Mouse (Mus musculus) gastrocnemius, adult 2 months (tissue): ENCODE data around the gene Mast3. TPM values are rescaled to one million over a fixed set of nuclear protein-coding genes. Genes with fewer than 3 reads are reported as not detected.

Experiments used
- DNase-seq: peaks from one replicate; pipeline ENCODE4 v3.0.0; 2022
- H3K27ac ChIP-seq: fragments of 200-600 bp; 2 replicates; pipeline ENCODE4 v1.8.1; 2022; ENCODE audit warnings: mild to moderate bottlenecking
- H3K4me3 ChIP-seq: fragments of 200-600 bp; 2 replicates; pipeline ENCODE4 v1.8.1; 2022; ENCODE audit warnings: mild to moderate bottlenecking, moderate library complexity
- CTCF ChIP-seq: fragments of 200-600 bp; IDR thresholded peaks from 2 replicates; pipeline ENCODE4 v1.8.1; 2022; ENCODE audit warnings: antibody characterized with exemption, mild to moderate bottlenecking, moderate library complexity
- intact Hi-C: fragments of 180-260 bp; cut with DNase I; formaldehyde crosslinking; loops from one replicate; pipeline ENCODE4 v1.15.1; 2025
- total RNA-seq, 2 experiments: library from RNA; stranded (reverse); gene quantifications; 2 replicates each; pipeline ENCODE4 v1.2.3; 2021

Mast3 gene
- total RNA-seq, 2 experiments from 2014 or later = 2.7 to 3.6 TPM

DNA sequence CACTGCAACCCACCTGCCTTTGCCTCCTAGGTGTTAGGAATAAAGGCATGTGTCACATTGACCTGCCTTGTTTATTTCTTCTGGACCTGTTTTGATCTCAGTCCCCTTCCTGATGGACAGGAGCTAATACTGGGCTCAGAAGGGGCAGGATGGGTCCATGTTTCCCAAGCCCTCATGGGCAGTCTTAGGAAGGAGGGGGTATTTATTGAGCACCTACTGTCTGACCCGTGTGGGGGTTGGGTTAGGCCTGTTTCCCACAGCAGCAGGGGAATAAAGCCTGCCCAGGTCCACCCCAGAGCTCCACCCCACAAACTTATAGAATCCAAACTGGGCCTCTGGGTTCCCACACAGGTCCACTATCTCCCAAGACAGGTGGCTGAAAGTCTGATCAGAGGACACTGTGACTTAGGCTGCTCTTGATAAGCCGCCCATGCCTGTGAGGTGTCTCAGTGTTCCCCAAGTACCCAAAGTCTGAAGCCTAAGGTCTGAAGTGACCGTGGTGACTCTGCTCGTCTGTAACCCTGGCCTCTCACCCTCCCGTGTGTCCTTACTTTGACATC lies 38.4 kb upstream of the Mast3 start:
- H3K27ac ChIP-seq = no peak overlapping the region
- intact Hi-C loops = loop anchor here (5.0 kb wide), 1 partner anchor 76 kb away; no protein-coding TSS in a partner anchor

DNA sequence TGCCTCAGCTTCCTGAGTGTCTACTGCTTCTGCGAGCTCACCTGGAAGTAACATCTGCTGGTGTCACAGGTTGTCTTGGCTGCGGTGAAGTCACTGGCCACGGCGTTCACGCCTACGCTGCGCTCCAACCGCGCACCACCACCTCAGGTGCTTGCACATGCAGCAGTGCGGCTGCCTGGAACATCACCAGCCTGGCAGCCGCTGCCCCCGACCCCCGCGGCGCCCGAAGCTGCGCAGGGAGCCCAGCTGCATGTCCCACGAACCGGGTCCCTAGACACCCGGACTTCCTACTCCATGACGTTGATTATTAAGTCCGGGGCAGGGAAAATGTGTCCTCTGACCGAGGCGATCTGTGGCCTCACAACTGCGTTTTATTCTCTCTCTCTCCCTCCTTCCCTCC lies 37.6 kb upstream of the Mast3 start:
- intact Hi-C loops = loop anchor here (5.0 kb wide), 1 partner anchor 75 kb away; no protein-coding TSS in a partner anchor
- no peak overlapping the region for H3K4me3 ChIP-seq
- no peak for DNase-seq
- H3K27ac ChIP-seq = no peak overlapping the region
- TF ChIP-seq CTCF = no peak

More for the DNA sequence above, 38.4 kb upstream of the Mast3 start:
- no peak for TF ChIP-seq CTCF
- H3K4me3 ChIP-seq = no peak overlapping the region
- no peak for DNase-seq

DNA sequence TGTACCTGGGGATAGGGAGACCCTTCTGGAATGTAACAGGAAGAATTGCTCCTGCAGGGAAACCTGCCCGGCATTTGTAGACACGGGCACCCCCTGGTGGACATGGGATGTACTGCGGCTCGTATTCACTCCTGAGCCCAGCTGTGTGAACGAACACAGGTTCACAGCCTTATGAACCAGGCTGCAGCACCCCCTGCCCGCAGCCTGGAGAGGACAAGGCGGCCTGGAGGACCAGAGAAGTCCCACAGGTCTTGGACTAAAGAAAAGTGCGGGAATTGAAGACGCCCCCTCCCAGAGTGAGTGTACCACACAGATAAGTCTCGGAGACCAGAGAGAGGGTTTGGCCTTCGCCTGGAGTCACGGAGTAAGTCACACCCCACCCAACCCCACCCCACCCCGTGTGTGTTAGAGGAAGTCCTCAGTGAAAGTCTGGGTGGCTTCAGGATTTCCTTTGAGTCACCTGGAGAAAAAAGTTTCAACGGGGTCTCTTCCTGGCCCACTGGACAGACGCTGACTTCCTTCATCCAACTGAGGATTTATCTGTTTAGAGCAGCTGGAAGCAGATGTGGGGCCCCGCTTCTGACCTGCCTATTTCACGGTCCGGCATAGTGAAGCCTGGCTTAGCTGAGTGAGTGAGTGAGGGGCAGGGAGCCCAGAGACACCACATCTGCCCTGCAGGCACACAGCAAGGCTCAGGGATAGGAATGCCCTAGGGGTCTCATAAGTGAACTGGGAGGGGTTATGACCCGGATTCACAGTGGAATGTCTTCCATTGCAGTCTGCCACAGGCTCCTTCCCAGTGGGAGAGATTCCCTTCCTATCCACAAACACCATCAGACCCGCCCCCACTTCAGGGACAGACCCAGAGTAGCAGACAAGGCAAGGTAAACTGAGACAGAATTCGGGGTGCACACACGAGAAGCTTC lies 36.6 kb upstream of the Mast3 start:
- intact Hi-C loops = loop anchor here (1.0 to 5.0 kb wide), 3 partner anchors 20 to 121 kb away; no protein-coding TSS in a partner anchor
- Histone ChIP-seq H3K27ac (peak overlapping the region; percentile 91; the same call in 1 of the 2 replicates), H3K4me3 (no peak overlapping the region)
- peak; percentile 91 for DNase-seq
- peak; percentile 100 for TF ChIP-seq CTCF

DNA sequence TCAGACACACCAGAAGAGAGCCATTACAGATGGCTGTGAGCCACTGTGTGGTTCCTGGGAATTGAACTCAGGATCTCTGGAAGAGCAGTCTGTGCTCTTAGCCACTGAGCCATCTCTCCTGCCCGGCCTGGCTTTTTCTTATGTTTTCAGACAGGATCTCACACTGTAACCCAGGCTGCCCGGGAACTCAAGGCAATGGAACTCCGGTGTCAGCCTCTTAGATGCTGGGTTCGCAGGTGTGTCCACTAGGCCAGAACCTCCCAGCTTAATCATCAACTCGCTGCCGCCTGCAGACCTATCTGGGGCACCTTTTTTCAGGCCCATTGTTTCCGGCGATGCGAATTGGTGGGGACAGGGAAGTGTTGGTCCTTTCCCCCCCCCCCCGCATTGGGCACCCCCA lies 35.7 kb upstream of the Mast3 start:
- DNase-seq = no peak
- intact Hi-C loops = loop anchor here (2.0 to 5.0 kb wide), 2 partner anchors 73 to 120 kb away; no protein-coding TSS in a partner anchor
- no peak for TF ChIP-seq CTCF
- Histone ChIP-seq H3K4me3 (no peak overlapping the region), H3K27ac (peak overlapping the region; percentile 91)

DNA sequence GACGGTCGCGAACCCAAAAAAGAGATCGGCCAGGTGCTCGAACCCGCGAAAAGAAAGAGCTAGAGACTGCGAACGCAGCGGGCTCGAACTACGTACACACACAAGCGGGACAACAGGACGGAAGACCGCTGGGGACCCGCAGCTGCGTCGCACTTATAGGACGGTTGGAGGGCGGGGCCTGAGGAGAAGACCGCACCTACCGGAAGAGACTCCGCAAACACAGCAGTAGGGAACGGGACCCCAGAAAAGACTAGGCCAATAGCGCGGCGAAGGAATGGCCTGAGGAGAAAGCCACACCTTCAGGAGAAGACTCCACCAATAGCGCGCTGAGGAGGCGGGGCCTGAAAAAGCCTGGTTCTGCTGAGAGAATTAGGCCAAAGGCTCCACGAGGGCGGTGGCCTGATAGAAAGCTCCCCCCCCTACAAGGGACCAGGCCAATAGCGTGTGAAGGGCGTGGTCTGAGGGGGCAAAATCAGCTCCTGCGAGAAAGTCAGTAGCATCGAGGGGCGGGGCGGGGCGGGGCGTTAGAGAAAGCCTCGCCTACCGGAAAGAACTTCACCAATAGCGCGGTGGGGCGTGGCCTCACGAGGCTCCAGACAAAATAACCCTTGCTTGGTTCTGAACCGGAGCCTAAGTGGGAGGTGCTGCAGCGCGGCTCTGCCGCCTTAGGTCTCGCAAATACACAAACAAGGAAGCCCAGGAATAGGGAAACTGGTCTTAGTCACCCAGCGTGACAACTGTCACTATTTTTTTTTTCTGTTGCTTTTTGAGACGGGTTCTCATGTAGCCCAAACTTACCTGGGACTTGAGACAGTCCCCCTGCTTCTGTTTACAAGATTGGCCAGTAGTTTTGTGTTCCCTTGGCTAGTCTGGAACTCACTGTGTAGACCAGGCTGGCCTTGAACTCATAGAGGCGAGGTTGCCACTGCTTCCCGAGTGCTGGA lies 34.8 kb upstream of the Mast3 start, which contains the start of gene Arrdc2:
Gene Arrdc2, minus strand, starts transcription at position 313 of the 944 bp plus-strand sequence.
- peak within 1 kb of the TSS; percentile 94 for H3K27ac ChIP-seq
- peak; percentile 100 for DNase-seq
- intact Hi-C loops = loop anchor here (2.0 to 5.0 kb wide), 2 partner anchors 72 to 119 kb away; no protein-coding TSS in a partner anchor
- peak within 1 kb of the TSS; percentile 95 for H3K4me3 ChIP-seq
- no peak for TF ChIP-seq CTCF

DNA sequence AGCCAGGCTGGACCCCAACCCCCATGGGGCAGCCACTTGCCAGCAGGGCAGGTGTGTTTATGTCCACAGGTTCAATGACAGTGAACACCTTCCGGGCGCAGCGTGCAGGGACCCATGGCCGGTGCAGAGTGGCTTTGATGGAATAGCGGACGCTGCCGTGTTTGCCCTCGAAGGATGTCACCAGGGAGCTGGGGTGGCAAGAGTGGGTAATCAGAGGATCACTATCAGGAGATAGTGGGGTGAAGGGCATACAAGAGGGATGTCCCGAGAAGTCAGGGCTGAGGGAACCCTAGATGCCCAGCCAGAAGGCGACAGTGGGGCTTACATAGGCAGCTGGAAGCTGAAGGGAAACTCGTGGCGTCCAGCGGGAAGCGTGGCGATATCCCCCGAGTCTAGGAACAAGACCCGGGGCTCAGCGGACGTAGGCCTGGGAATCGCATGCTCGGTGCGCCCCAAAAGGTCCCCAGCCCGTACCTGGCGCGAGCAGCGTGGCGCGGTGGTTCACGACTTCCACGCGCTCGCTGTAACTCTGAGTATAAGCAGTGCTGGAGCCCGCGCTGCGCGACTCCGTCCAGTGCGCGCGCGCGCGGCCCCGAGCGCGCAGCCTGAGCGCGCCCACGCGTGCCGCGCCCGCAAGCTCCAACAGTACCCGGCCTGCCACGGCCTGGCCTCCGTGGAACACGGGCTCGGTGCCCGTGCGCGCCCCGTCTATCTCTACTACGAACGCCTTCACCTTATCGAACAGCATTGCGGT lies 34.0 kb upstream of the Mast3 start:
- intact Hi-C loops = no loop called here
- peak overlapping the region; percentile 94 for H3K27ac ChIP-seq
- peak; percentile 72 for DNase-seq
- TF ChIP-seq CTCF = no peak; the same call in 1 of the 2 replicates
- H3K4me3 ChIP-seq = peak overlapping the region; percentile 95

DNA sequence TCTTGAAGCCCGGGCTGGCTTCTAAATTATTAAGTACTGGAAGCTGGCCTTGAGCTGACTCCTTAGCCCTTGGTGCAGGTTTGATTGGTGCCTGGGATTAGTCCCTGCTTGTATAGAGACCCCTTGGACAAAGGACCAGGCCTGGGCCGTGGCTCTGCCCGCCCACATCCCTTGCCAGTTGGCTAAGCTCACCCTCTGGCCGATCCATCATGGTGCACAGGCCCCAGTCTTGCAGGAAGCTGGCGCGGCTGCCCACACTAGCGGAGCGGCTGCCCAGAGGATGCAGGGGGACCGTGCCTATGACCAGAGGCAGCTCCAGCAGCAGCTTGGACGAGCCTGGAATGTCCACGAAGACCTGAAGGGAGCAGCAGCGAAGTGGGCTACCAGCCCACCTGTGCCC lies 31.8 kb upstream of the Mast3 start:
- no peak for TF ChIP-seq CTCF
- peak overlapping the region; percentile 95 for H3K4me3 ChIP-seq
- peak; percentile 75 for DNase-seq
- intact Hi-C loops = no loop called here
- peak overlapping the region; percentile 94 for H3K27ac ChIP-seq

DNA sequence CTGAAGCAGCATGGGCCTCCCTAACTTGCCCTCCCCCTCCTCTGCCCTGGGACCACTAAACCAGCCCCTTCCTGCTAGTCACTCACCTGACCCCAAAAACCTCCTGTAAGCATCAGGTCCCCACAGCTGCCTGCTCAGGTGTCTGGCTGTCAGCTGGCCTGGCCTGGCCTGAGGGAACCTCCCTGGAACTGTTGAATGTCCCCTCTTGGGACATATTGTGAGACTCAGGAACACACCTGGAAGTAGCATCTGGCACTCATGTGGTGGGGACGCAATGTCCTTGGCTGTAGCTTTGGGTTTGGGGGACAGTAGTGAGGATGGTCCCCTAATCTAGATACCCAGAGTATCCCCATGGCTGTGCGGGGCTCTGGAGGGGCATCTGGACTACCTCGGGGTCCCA lies 29.2 kb upstream of the Mast3 start:
- TF ChIP-seq CTCF = no peak
- Histone ChIP-seq H3K4me3 (peak overlapping the region; percentile 53), H3K27ac (peak overlapping the region; percentile 94)
- intact Hi-C loops = no loop called here
- peak; percentile 82 for DNase-seq

DNA sequence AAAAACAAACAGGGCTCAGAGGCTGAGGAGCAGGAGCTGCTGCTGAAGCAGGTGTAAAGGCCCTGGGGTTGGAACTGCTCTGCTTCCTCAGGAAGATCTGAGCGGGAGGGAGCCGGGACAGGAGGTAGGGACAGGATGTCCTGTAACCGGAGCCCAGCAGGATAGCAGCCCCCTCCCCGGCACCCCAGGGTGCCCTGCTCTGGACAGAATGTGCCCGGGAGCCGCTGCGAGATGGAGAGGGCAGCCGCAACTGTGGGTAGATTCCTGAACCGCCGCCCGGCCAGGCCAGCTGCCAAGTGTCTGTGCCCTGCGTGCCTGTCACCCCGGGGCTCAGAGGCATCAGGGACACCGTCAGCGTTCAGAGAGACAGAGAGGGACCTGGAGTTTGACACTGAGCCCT lies 28.7 kb upstream of the Mast3 start:
- peak; percentile 97 for DNase-seq
- Histone ChIP-seq H3K4me3 (peak overlapping the region; percentile 53), H3K27ac (peak overlapping the region; percentile 94)
- intact Hi-C loops = no loop called here
- TF ChIP-seq CTCF = no peak

DNA sequence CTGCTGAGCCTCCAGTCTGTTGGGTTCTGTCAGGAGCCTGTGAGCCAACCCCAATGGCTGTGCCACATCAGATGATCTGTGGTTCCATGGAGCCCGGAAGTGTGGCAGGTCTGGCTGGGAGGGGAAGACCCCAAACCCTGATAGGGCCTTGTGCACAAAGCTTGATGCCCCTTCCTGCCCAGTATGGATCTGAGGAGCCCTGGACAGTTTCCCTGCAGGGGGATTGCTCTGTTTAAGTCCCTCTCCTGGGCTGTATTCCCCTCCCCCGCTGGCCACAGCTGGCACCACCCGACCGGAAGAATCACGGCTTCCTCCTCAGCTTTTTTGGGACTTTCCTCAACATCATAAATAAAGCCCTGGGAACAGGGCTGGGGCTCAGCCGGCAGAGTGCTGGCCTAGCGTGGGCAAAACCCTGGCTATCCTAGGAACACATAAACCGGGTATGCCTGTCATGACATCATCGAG lies 28.2 kb upstream of the Mast3 start:
- Histone ChIP-seq H3K27ac (peak overlapping the region; percentile 94), H3K4me3 (peak overlapping the region; percentile 53)
- intact Hi-C loops = no loop called here
- TF ChIP-seq CTCF = no peak
- peak; percentile 57 for DNase-seq

DNA sequence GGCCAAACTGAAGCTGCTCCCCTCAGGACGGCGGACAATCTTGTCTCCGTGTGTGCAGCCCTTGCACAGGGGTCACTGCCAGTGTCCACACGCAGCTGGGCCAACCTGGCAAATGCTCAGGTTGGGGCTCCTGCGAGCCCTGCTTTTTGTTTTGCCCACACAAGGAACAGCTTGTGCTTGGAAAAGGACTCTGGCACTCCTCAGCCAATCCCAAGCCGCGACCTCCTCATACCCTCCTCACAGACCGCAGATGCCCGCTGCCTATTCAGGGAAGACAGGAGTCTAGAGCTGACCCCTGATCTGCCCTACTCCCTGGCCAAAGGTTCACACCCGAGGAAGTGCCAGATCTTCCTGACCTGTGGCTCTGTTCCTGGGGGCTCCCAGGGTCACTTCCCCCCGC lies 27.5 kb upstream of the Mast3 start:
- intact Hi-C loops = no loop called here
- no peak overlapping the region; the same call in 1 of the 2 replicates for H3K4me3 ChIP-seq
- TF ChIP-seq CTCF = no peak
- DNase-seq = peak; percentile 83
- H3K27ac ChIP-seq = peak overlapping the region; percentile 94
